Mouse (Mus musculus): ENCODE measurements around the gene Fgfr2. TPM values are rescaled to one million over a fixed set of nuclear protein-coding genes. Genes with fewer than 3 reads are reported as not detected.
A peak's percentile ranks its signal among the peaks of the same experiment; 100 is the strongest.
"Not testable (repeated sequence)": the region's sequence is repeated elsewhere in the genome, so short reads cannot be mapped to it uniquely, and the experiment has no call there.

Fgfr2 gene
- total RNA-seq, 2 experiments from 2014 or later = 0.26 to 0.51 TPM

DNA sequence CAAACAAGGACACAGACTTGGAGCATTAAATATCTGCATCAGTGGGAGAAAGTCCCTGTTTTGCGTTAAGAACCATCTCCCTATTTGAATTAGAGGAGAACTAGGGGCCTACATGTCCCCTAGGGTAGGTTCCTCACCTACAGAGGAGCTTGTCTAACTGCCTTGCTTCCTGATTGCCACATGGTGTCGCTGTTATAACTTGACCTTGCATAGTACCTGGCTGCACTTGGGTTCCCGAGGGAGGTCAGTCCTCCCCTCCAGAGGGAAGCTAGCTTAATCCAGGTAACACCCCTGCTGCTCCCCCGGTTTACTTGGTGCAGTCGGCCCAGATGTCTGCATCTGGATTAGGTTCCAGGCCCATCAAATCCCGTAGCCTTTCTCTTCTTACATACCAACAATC is 2518.0 kb downstream of the Fgfr2 start:
- peak; percentile 69 for ATAC-seq (ENCODE audit: poor library complexity, severe bottlenecking)

- ATAC-seq (ENCODE audit: poor library complexity, severe bottlenecking) = no peak
Observed at GRCm38 (mm10) chr7:130604390-130604789, 2518.8 kb downstream of the Fgfr2 start.

DNA sequence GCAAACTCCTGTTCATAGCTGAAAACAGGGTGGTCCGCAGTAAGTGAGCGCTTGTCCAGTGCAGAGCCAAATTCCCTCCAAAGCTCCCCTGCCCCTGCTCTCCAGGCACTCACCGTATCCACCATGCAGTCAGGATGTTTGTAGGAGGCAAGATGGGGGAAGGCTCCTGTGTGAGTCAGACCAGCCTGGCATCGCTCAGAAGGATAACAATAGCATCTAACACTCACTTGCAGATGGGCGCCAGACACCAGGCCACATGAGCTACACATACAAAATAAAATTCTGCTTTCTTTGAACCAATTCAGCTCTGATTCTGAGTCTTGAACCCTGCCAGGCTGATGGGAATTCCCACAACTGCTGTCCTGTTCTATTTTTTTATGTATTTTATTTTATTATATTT is 2519.6 kb downstream of the Fgfr2 start:
- ATAC-seq (ENCODE audit: poor library complexity, severe bottlenecking) = no peak

DNA sequence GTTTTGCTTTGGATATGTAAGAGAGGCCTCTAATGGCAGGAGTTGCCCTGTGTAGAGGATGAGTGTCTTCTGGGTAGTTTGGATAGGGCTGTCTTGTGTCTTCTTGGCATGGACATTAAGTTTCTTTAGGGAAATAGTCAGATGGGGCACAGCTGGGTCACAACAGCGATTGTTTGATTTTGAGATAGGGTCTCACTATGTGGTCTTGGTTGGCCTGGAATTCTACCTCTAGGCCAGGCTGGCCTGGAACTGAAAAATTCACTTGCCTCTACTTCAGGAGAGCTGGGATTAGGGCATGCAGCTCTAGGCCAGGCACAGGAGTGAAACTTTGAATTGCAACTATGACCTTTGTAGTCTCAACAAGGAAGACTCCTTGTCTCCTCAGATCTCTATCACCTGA is 2520.3 kb downstream of the Fgfr2 start:
- ATAC-seq (ENCODE audit: poor library complexity, severe bottlenecking) = no peak

- no peak for ATAC-seq (ENCODE audit: poor library complexity, severe bottlenecking)
Observed at GRCm38 (mm10) chr7:130600546-130600945, 2522.6 kb downstream of the Fgfr2 start.

DNA sequence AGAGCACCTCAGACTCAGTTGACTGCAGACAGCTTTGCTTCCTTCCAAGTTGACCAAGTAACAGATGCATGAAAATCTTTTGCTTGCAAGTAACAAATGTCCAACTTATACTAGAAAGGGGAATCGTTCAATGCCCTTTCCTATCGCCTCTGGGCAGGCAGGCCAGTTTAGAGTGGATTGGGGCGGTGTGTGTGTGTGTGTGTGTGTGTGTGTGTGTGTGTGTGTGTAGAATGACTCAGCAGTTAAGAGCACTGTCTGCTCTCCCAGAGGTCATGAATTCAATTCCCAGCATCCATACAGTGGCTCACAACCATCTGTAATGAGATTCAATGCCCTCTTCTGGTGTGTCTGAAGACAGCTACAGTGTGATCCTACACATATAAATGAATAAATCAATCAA is 2523.1 kb downstream of the Fgfr2 start:
- ATAC-seq (ENCODE audit: poor library complexity, severe bottlenecking) = no peak

GRCm38 (mm10) chr7:130597546-130597945 is 2525.6 kb downstream of the Fgfr2 start:
- no peak for ATAC-seq (ENCODE audit: poor library complexity, severe bottlenecking)

DNA sequence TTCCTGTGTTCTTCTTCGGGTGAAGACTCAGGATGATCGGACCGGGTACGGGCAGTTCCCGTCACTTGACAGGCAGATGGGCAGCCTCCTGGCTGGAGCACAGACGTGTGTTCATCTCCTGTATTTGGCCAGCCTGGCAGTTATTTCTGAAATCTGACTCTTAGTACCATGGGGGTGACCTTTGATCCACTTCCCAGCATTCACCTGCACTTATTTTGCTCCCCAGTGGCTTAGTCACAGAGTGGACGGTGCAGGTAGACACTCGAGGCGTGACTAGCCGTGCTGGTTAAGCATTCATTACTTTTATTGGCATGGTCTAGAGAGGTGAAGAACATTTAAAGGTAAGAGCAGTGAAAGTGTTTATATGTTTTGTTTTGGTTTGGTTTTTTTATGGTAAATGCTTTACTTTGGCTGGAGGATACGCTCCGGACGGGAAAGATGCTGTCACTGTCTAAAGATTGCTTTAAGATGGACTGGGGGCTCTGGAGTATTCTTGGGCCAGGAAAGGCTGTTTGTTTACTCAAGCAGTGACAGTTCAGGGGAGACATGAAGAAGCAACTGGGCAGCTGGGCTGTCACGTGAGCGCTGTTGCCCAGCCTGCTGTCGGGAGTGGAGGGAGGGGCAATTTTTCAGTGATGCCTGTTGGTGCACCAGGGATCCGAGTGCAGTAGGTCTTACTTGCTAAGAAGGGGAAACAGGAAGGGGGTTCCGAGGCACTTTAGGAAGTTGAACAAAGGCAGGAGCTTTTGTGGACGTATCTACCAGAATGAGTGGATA is 2526.9 kb downstream of the Fgfr2 start:
- ATAC-seq (ENCODE audit: poor library complexity, severe bottlenecking) = not testable (repeated sequence)

GRCm38 (mm10) chr7:130593375-130594239 is 2529.5 kb downstream of the Fgfr2 start:
- ATAC-seq (ENCODE audit: poor library complexity, severe bottlenecking) = not testable (repeated sequence)

- not testable (repeated sequence) for ATAC-seq (ENCODE audit: poor library complexity, severe bottlenecking)
Observed at GRCm38 (mm10) chr7:130592975-130593374, 2530.2 kb downstream of the Fgfr2 start.

GRCm38 (mm10) chr7:130590845-130591437 is 2532.2 kb downstream of the Fgfr2 start:
- ATAC-seq (ENCODE audit: poor library complexity, severe bottlenecking) = peak; percentile 70

DNA sequence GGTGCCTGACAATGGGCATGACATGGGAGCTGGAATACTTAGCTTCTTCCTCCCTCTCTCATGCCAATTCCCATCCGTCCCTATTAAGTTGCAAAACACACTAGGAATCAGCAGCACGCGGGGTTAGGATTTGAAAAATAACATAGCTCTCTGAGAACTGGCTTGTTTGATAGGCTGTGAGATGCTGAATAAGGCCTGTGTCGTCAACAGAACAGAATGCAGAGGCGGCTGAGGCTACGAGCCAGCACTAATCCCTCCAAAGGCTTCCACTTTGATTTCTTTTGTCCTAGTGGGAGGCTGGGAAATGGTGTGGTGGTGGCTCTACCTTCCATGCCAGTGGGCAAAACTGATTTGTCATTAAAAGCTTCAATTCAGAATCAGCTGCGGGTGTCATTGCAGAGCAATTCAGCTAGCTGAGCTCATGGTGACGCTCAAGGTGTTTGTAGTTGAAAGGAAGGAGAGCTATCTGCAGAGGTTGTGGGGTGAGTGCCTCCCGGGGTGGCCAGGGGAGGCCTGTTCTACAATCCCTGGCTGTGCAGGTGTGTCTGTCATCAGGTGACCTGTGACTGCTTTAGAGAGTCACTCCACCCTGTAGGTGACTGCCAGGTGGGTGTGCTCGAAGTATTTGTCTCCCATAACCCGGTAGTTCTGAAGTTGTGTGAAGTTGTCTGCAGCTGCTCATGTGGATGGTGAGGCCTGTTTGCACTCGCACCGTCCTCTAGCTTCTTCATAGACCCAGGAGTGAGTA is 2532.9 kb downstream of the Fgfr2 start:
- ATAC-seq (ENCODE audit: poor library complexity, severe bottlenecking) = no peak

DNA sequence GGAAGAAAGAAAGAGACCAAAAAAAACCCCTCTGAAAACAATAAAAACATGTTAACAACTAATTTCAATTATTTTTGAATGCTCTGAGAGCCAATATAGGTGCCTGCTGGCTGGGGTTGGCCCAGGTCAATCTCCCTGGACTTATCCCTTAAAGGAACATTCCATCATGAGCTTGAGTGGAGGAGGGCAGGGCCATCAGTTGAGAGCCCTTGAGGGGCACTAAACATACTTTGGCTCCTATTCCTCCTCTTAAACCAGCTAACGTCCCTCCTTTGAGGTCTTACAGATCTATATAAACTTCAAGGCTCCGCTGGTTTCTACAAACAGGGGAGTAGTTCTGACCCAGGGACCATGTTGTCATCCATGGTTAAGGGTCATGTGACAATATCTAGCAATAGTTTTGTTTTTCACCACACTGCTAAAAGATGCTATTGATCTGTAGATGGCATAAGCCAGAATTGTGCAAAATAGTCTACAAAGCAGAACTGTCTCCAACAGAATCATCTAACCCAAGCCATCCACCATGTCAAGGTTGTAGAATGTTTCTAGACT is 2536.6 kb downstream of the Fgfr2 start:
- no peak for ATAC-seq (ENCODE audit: poor library complexity, severe bottlenecking)

DNA sequence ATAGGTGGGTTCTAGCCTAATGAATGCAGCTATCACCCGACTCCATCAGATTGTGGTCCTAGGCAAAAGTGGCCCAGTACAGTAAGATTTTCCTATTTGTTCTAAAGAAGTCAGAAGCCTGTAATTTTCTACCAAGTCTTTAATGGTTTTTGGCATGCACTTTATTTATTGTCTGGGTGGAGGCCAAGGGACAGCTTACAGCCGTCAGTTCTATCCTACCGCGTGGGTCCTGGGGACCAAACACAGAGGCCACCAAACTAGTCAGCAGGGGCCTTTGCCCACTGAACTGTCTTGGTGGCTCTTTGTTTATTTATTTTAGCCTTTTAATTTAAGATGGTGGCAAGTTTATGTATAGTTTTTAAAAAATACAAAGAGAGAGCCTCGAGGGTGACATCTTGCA is 2544.5 kb downstream of the Fgfr2 start:
- no peak for ATAC-seq (ENCODE audit: poor library complexity, severe bottlenecking)

DNA sequence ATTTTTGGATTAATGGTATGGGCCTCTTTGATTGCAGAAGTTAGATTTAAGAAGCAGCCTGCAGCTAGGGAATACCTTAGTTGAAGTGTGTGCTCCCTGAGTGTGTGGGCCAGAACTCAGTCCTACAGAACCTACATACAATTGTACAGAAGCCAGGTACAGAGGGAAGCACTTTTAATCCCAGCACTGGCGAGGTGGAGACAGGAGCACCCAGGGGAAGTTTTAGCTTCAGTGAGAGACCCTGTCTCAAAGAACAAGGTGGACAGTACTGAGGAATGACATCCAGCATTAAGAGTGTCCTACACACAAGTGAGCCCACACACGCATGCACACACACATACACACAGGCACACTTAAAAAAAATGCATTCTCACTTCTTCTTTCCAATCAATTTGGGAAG is 2545.1 kb downstream of the Fgfr2 start:
- no peak for ATAC-seq (ENCODE audit: poor library complexity, severe bottlenecking)

- peak; percentile 15; the same call in 1 of the 2 replicates for ATAC-seq (ENCODE audit: poor library complexity, severe bottlenecking)
Observed at GRCm38 (mm10) chr7:130577388-130578003, 2545.7 kb downstream of the Fgfr2 start, which contains the start of gene Tacc2. Gene Tacc2 (plus strand): TSS chr7:130577438.

GRCm38 (mm10) chr7:130576981-130577380 is 2546.2 kb downstream of the Fgfr2 start:
- 0 out of 2 replicates have a peak, but pooled peaks have one; percentile 18 for ATAC-seq (ENCODE audit: poor library complexity, severe bottlenecking)

GRCm38 (mm10) chr7:130574211-130574991 is 2548.7 kb downstream of the Fgfr2 start:
- ATAC-seq (ENCODE audit: poor library complexity, severe bottlenecking) = no peak

- ATAC-seq (ENCODE audit: poor library complexity, severe bottlenecking) = no peak
Observed at GRCm38 (mm10) chr7:130573746-130574145, 2549.4 kb downstream of the Fgfr2 start.
